Mouse (Mus musculus): ENCODE data around the gene Cfl1. TPM values are rescaled to one million over a fixed set of nuclear protein-coding genes. Genes with fewer than 3 reads are reported as not detected.
A peak's percentile ranks its signal among the peaks of the same experiment; 100 is the strongest.

Gene Cfl1
- total and polyA plus RNA-seq, 3 experiments = 160 to 194 (median 169) TPM

- intact Hi-C loops (cut with DNase I) = no loop called here
- DNase-seq = no peak
- no peak within 1 kb of the TSS for H3K9ac ChIP-seq (ENCODE audit: low read depth, low read length)
- no peak within 1 kb of the TSS for H3K4me3 ChIP-seq
- no peak within 1 kb of the TSS for H3K27ac ChIP-seq
- H3K79me2 ChIP-seq (replicated peaks; ENCODE audit: control insufficient read depth, insufficient read depth, low read length) = no peaks in the 10 kb centered on the region
- 64% methylated on average over 17 of the region's 17 CpGs for WGBS
- no peaks in the 10 kb centered on the region for H3K36me3 ChIP-seq (ENCODE audit: control insufficient read depth, insufficient read depth, low read length)
- TF ChIP-seq EP300 (IDR thresholded peaks at IDR 0.05; ENCODE audit: insufficient read depth, low read depth, low read length) (no peak), CTCF (IDR thresholded peaks at IDR 0.05) (no peak), POLR2A (IDR thresholded peaks at IDR 0.05; ENCODE audit: insufficient read depth, low read depth, low read length) (no peak)
- H3K4me1 ChIP-seq (ENCODE audit: control insufficient read depth, insufficient read depth, low read length) = no peaks in the 10 kb centered on the region
- H3K27me3 ChIP-seq (ENCODE audit: control insufficient read depth, insufficient read depth, low read length) = no peaks in the 10 kb centered on the region
These were observed 13.4 kb downstream of the Cfl1 start, which contains the start of gene 1700020D05Rik for GRCm38 (mm10) chr19:5503687-5504086. Gene 1700020D05Rik, minus strand, starts transcription at chr19:5503787.

GRCm38 (mm10) chr19:5510031-5511026 lies 20.1 kb downstream of the Cfl1 start, which contains the start of gene Snx32:
Gene Snx32, minus strand, starts transcription at chr19:5510538.
- no peaks in the 10 kb centered on the region for H3K36me3 ChIP-seq (ENCODE audit: control insufficient read depth, insufficient read depth, low read length)
- H3K9ac ChIP-seq (ENCODE audit: low read depth, low read length) = peak within 1 kb of the TSS; percentile 63
- no peaks in the 10 kb centered on the region for H3K27me3 ChIP-seq (ENCODE audit: control insufficient read depth, insufficient read depth, low read length)
- TF ChIP-seq CTCF (IDR thresholded peaks at IDR 0.05) = peak; percentile 53
- TF ChIP-seq EP300 (IDR thresholded peaks at IDR 0.05; ENCODE audit: insufficient read depth, low read depth, low read length) = 0 out of 2 replicates have a peak, but pooled peaks have one; percentile 14
- TF ChIP-seq POLR2A (IDR thresholded peaks at IDR 0.05; ENCODE audit: insufficient read depth, low read depth, low read length) = peak; percentile 74
- DNase-seq = peak; percentile 95 to 98
- intact Hi-C loops (cut with DNase I) = loop anchor here (2.0 kb wide), 1 partner anchor 20 kb away; the partner anchor contains the start of gene Cfl1
- WGBS = 1% methylated on average over 46 of the region's 47 CpGs
- H3K4me1 ChIP-seq (ENCODE audit: control insufficient read depth, insufficient read depth, low read length) = peaks cover 6% of the 10 kb centered on the region
- peak within 1 kb of the TSS; percentile 80 for H3K4me3 ChIP-seq
- no peaks in the 10 kb centered on the region for H3K79me2 ChIP-seq (replicated peaks; ENCODE audit: control insufficient read depth, insufficient read depth, low read length)
- peak within 1 kb of the TSS; percentile 74 for H3K27ac ChIP-seq

DNA sequence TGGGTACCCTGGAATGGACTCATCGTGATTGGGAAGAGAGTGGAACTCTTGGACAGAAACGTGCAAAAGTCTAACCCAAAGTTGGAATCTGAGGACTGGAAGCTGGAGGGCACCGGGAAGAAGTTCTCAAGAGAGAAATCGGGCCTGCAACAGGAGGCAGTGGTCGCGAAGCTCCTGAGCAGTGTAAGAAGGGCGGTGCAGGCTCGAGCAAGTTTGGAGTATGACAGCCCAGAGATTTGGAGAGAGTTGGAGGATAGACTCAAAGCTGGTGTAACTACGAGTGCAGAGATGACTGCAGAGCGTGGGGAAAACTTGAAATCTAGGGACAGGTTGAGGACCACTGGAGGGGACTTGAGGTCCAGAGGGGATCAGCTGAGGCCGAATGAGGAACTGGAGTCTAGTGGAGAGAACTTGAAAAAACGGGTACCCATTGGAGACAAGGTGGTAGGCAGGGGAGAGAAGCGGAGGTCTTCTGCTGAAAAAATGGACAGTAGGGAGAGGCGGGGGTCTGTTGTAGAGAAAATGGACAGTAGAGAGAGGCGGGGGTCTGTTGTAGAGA lies 20.9 kb downstream of the Cfl1 start:
- peak overlapping the region; percentile 74 for H3K27ac ChIP-seq
- no peaks in the 10 kb centered on the region for H3K79me2 ChIP-seq (replicated peaks; ENCODE audit: control insufficient read depth, insufficient read depth, low read length)
- no peaks in the 10 kb centered on the region for H3K27me3 ChIP-seq (ENCODE audit: control insufficient read depth, insufficient read depth, low read length)
- no peaks in the 10 kb centered on the region for H3K36me3 ChIP-seq (ENCODE audit: control insufficient read depth, insufficient read depth, low read length)
- WGBS = 35% methylated on average over 14 of the region's 15 CpGs
- H3K4me3 ChIP-seq = peak overlapping the region; percentile 80
- H3K4me1 ChIP-seq (ENCODE audit: control insufficient read depth, insufficient read depth, low read length) = peaks cover 6% of the 10 kb centered on the region
- peak overlapping the region; percentile 63 for H3K9ac ChIP-seq (ENCODE audit: low read depth, low read length)
- intact Hi-C loops (cut with DNase I) = loop anchor here (2.0 kb wide), 1 partner anchor 20 kb away; the partner anchor contains the start of gene Cfl1
- TF ChIP-seq POLR2A (IDR thresholded peaks at IDR 0.05; ENCODE audit: insufficient read depth, low read depth, low read length) (no peak), EP300 (IDR thresholded peaks at IDR 0.05; ENCODE audit: insufficient read depth, low read depth, low read length) (no peak), CTCF (IDR thresholded peaks at IDR 0.05) (no peak)
- DNase-seq = no peak

DNA sequence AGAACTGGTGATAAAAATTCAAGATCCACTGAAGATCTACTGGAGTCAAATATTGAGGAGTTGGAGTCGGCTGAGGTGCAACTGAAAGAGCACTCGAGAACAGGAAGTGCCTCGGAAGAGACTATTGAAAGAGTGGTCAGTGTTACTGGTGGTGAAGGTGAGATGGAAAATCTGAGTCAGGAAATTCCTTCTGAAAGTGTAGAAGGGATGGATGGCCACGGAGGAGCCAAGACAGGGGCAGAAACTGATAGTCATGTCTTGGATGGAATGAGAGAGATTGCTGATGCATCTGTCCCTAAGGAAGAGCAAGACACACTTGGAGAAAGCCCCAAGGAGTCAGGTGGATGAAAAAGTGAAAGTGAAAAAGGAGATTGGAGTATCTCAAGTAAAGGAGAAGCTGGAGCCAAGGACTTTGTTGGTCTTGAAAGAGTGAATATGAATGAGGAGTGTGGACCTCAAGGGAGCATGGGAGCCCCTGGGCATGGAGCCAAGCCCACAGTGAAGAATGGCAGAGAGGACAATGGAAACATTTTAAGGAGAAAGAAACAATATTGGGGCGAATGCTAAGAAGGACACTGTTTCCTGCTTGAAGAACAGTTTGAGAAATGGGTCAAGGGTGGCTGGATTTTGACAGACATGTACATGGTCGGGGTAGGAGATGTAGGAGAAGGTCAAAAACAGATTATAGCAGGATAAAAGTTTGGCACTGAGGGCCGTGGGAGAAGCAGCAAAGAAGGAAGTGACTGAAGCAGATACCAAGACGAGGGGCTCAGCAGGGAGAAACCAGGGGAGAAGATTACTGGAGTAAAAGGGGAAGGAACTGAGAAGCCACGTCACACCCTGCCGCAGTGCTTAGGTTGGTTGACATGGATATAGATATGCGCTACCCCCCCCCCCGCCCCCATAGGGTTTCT lies 22.1 kb downstream of the Cfl1 start:
- Histone ChIP-seq H3K27ac (no peak overlapping the region), H3K4me3 (no peak overlapping the region), H3K27me3 (ENCODE audit: control insufficient read depth, insufficient read depth, low read length) (no peaks in the 10 kb centered on the region), H3K9ac (ENCODE audit: low read depth, low read length) (no peak overlapping the region), H3K36me3 (ENCODE audit: control insufficient read depth, insufficient read depth, low read length) (no peaks in the 10 kb centered on the region), H3K79me2 (replicated peaks; ENCODE audit: control insufficient read depth, insufficient read depth, low read length) (no peaks in the 10 kb centered on the region), H3K4me1 (ENCODE audit: control insufficient read depth, insufficient read depth, low read length) (peaks cover 6% of the 10 kb centered on the region)
- 38% methylated on average over 12 of the region's 12 CpGs for WGBS
- intact Hi-C loops (cut with DNase I) = no loop called here
- DNase-seq = peak in 1 of 2 experiments; percentile 24
- TF ChIP-seq EP300 (IDR thresholded peaks at IDR 0.05; ENCODE audit: insufficient read depth, low read depth, low read length) = no peak
- TF ChIP-seq CTCF (IDR thresholded peaks at IDR 0.05) = no peak
- TF ChIP-seq POLR2A (IDR thresholded peaks at IDR 0.05; ENCODE audit: insufficient read depth, low read depth, low read length) = no peak

- H3K4me3 ChIP-seq = no peak overlapping the region
- TF ChIP-seq EP300 (IDR thresholded peaks at IDR 0.05; ENCODE audit: insufficient read depth, low read depth, low read length) (no peak), POLR2A (IDR thresholded peaks at IDR 0.05; ENCODE audit: insufficient read depth, low read depth, low read length) (no peak)
- no peaks in the 10 kb centered on the region for H3K36me3 ChIP-seq (ENCODE audit: control insufficient read depth, insufficient read depth, low read length)
- H3K4me1 ChIP-seq (ENCODE audit: control insufficient read depth, insufficient read depth, low read length) = peaks cover 6% of the 10 kb centered on the region
- H3K9ac ChIP-seq (ENCODE audit: low read depth, low read length) = no peak overlapping the region
- no peak for DNase-seq
- no peaks in the 10 kb centered on the region for H3K27me3 ChIP-seq (ENCODE audit: control insufficient read depth, insufficient read depth, low read length)
- WGBS = 76% methylated on average over 3 of the region's 3 CpGs
- no peaks in the 10 kb centered on the region for H3K79me2 ChIP-seq (replicated peaks; ENCODE audit: control insufficient read depth, insufficient read depth, low read length)
- intact Hi-C loops (cut with DNase I) = no loop called here
- no peak overlapping the region for H3K27ac ChIP-seq
These were observed 22.7 kb downstream of the Cfl1 start for GRCm38 (mm10) chr19:5513005-5513349.

Data from heart, adult 2 months (tissue).